Mouse (Mus musculus) forebrain, postnatal 0 days (tissue): ENCODE measurements around the gene Cabp2. TPM values are rescaled to one million over a fixed set of nuclear protein-coding genes. Genes with fewer than 3 reads are reported as not detected.

Source experiments
- ATAC-seq: fragments of 200-750 bp; cut with Nextera tagmentation; 2 replicates; pipeline ENCODE4 v1.8.0; 2017; ENCODE audit warnings: mild to moderate bottlenecking, moderate library complexity
- DNase-seq: peaks from one replicate; pipeline ENCODE4 v3.0.0-alpha.2; 2015
- H3K27ac ChIP-seq: fragments of 300-500 bp; sonication (generic); 2 replicates; pipeline ENCODE4 v1.5.1; 2014; ENCODE audit warnings: low read depth, mild to moderate bottlenecking, antibody characterized with exemption, low read length, moderate library complexity, mixed read lengths
- H3K27me3 ChIP-seq: fragments of 300-500 bp; sonication (generic); 2 replicates; pipeline ENCODE4 v1.6.1; 2014; ENCODE audit warnings: mild to moderate bottlenecking, low read length, mixed read lengths; ENCODE audit not compliant: insufficient read depth
- H3K36me3 ChIP-seq: fragments of 300-500 bp; sonication (generic); 2 replicates; pipeline ENCODE4 v1.6.1; 2014; ENCODE audit warnings: mild to moderate bottlenecking, moderate library complexity; ENCODE audit not compliant: insufficient read depth
- H3K4me1 ChIP-seq: fragments of 300-500 bp; sonication (generic); 2 replicates; pipeline ENCODE4 v1.6.1; 2014; ENCODE audit warnings: antibody characterized with exemption; ENCODE audit not compliant: insufficient read depth
- H3K4me2 ChIP-seq: fragments of 300-500 bp; sonication (generic); 2 replicates; pipeline ENCODE4 v1.6.1; 2014; ENCODE audit warnings: low read depth, mild to moderate bottlenecking, moderate library complexity
- H3K4me3 ChIP-seq: fragments of 300-500 bp; sonication (generic); 2 replicates; pipeline ENCODE4 v1.5.1; 2014; ENCODE audit warnings: low read depth, low read length, mixed read lengths
- H3K9ac ChIP-seq: fragments of 300-500 bp; sonication (generic); 2 replicates; pipeline ENCODE4 v1.6.1; 2014; ENCODE audit warnings: mild to moderate bottlenecking
- H3K9me3 ChIP-seq: fragments of 300-500 bp; sonication (generic); 2 replicates; pipeline ENCODE4 v1.6.1; 2016; ENCODE audit warnings: low read length
- CTCF ChIP-seq: sonication (generic); IDR thresholded peaks from 2 replicates; pipeline ENCODE4 v1.5.1; 2016; ENCODE audit warnings: antibody characterized with exemption, control low read depth, low read depth
- WGBS: fragments of 180-500 bp; shearing (Covaris S2); extraction: QIAGEN DNeasy Blood & Tissue Kit; methylation state at CpG from one replicate; pipeline ENCODE4 v1.1.7; 2014; 5-methylcytosine and 5-hydroxymethylcytosine counted together
- polyA plus RNA-seq: library from polyadenylated mRNA; unstranded; fragments of >200 nt; fragmentation: Nextera tagmentation; extraction: Ambion mirVana; gene quantifications from 2 replicates; pipeline ENCODE4 v1.2.1, GENCODE M21; 2015
- total RNA-seq: library from RNA; depleted of rRNA; stranded (reverse); fragments of >200 nt; gene quantifications from 2 replicates; pipeline ENCODE4 v1.2.3, GENCODE M21; 2014

The Cabp2 gene
- total and polyA plus RNA-seq, 2 experiments from 2014 or later: not detected

DNA sequence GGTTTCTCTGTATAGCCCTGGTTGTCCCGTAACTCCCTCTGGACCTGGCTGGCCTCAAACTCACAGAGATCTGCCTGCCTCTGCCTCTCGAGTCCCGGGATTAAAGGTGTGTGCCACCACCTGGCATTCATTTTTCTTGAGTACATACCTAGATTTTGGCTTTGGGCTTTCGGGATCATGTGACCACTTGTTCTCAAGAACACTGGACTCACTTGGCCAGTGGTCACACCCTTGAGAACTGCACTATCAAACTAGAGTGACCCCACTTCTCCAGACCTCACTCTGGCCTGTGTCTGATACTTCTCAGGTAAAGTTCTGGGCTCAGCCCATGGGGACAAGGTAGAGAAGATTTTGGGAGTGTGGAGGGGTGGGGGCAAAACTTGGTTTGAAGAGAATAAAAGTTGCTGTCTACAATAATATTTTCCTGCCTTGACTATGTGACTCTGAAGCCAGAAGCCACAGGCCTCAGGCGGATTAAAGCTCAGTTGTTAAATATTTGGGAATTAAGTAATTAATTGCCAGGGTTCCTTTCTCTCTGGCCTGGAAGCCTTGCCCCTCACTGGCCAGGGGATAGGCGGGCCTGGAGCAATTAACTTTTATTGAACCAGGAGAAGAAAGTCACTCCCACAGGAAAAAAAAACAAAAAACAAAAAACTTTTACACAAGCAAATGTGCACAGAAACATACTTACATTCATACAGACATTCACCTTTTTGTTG is 8.5 kb upstream of the Cabp2 start:
- TF ChIP-seq CTCF: no peak
- ATAC-seq: no peak
- Histone ChIP-seq H3K4me2 (no peak overlapping the region), H3K27me3 (no peaks in the 10 kb centered on the region), H3K27ac (no peak overlapping the region), H3K9me3 (no peaks in the 10 kb centered on the region), H3K36me3 (no peaks in the 10 kb centered on the region), H3K9ac (no peak overlapping the region), H3K4me3 (no peak overlapping the region), H3K4me1 (no peaks in the 10 kb centered on the region)
- no peak for DNase-seq
- 85% methylated on average over 6 of the region's 6 CpGs for WGBS

DNA sequence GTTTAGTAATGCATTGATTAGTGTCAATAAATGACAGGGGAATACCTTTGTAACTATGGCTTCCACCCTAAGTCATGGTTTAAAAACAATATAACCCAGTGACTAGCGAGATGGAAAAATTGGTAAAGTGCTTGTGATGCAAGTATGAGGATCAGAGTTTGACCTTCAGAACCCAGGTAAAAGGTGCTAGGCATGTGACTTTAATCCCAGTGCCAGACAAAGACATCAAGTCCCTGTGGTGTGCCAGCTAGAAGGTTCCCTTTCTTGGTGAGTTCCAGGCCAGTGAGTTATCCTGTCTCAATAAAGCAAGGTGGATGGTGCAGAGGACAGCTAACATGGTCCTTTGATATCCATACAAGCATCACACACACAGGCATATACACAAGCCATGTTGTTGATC is 5.8 kb upstream of the Cabp2 start:
- no peak for DNase-seq
- TF ChIP-seq CTCF: no peak
- no peaks in the 10 kb centered on the region for H3K9me3 ChIP-seq
- no peaks in the 10 kb centered on the region for H3K27me3 ChIP-seq
- WGBS: 83% methylated on average over 1 of the region's 1 CpGs
- H3K4me2 ChIP-seq: no peak overlapping the region
- no peak overlapping the region for H3K27ac ChIP-seq
- no peak overlapping the region for H3K9ac ChIP-seq
- no peak overlapping the region for H3K4me3 ChIP-seq
- H3K4me1 ChIP-seq: no peaks in the 10 kb centered on the region
- no peak for ATAC-seq
- no peaks in the 10 kb centered on the region for H3K36me3 ChIP-seq

DNA sequence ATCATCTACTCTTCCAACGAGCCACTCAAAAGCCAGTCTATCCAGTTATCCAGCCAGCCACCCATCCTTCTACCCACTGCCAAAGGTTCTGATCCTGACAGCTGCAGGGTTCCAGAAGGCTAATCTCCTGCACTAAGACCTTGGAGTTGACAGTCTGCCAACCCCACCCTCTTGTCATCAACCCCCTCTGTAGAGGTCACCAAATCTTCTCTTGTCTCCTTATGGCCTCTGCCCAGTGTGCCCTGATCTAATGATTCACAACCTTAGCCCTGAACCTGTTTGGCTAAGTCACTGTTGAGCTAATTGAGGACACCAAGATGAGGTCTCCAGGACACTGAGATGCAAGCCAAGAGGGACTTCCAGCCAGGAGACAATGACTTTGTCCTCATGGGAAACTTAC is 1.8 kb upstream of the Cabp2 start:
- no peak for DNase-seq
- 84% methylated on average over 1 of the region's 1 CpGs for WGBS

DNA sequence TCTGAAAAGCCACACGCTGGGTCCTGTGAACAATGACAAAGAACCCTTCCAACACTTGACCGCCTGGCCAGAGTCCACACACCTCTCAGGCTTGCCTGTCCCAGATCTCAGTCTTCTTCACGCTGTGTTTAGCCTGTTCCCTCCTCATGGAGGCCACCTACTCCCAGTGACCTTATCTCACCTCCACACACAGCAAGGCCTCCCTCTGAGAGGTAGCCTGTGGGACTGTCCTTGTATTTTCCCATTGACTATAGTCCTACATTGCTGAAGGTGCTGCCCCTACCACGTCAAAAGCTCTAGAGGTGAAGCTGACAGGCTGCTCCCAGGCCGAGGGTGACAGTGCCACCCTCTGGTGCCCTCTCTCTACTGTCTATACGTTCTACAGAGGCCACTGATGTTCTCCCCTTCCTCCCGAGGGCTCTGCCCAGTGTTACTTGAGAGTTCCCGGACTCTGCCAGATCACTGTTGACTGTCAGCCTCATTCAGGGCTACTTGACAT is 818 bp upstream of the Cabp2 start:
- ATAC-seq: no peak
- WGBS: 66% methylated on average over 8 of the region's 8 CpGs
- no peak for TF ChIP-seq CTCF

More for the DNA sequence above, 1.8 kb upstream of the Cabp2 start:
- Histone ChIP-seq H3K9me3 (no peaks in the 10 kb centered on the region), H3K9ac (no peak overlapping the region), H3K27ac (no peak overlapping the region), H3K27me3 (no peaks in the 10 kb centered on the region), H3K4me3 (no peak overlapping the region), H3K4me1 (no peaks in the 10 kb centered on the region), H3K36me3 (no peaks in the 10 kb centered on the region), H3K4me2 (no peak overlapping the region)
- no peak for ATAC-seq
- TF ChIP-seq CTCF: no peak

DNA sequence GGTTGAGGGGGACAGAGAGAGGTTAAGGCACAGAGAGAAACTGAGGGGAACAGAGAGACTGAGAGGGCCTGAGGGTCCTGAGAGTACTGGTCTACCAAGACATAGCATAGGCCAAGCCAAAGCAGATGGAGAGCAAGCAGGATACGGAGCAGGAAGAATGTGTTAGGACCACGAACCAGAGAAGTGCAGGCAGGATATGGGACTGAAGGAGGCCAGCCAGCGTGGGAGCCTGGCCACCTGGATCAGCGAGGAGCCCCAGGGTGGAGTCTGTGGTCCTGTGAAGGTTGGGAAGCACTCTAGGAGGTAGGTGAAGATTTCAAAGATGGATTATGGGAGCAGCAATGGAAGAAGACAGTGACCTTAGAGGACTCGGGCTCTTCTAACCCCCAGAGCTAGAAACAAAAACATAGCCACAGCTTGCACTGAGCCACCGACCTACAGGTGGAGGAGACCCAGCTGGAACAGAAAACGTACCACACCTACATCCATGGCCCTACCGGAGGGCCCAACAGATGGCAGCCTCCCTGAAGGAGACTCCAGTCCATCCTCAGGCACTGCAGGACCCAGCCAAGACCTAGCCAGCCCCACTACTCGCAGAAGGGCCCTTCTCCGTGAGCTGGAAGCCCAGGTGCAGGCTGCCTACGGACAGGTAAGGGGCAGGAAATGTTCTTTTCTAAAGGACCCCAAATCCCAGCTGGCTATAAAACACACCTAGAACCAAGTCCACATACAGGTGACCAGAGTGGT is 1.0 kb downstream of the Cabp2 start:
- Histone ChIP-seq H3K9ac (no peak overlapping the region), H3K27me3 (no peaks in the 10 kb centered on the region), H3K36me3 (no peaks in the 10 kb centered on the region), H3K9me3 (no peaks in the 10 kb centered on the region), H3K4me2 (no peak overlapping the region), H3K27ac (no peak overlapping the region), H3K4me1 (no peaks in the 10 kb centered on the region), H3K4me3 (no peak overlapping the region)
- 83% methylated on average over 11 of the region's 11 CpGs for WGBS
- ATAC-seq (no peak), DNase-seq (no peak)
- no peak for TF ChIP-seq CTCF

More for the DNA sequence above, 818 bp upstream of the Cabp2 start:
- H3K27me3 ChIP-seq: no peaks in the 10 kb centered on the region
- H3K36me3 ChIP-seq: no peaks in the 10 kb centered on the region
- H3K4me3 ChIP-seq: no peak overlapping the region
- no peak overlapping the region for H3K9ac ChIP-seq
- no peak overlapping the region for H3K4me2 ChIP-seq
- no peaks in the 10 kb centered on the region for H3K4me1 ChIP-seq
- no peaks in the 10 kb centered on the region for H3K9me3 ChIP-seq
- no peak overlapping the region for H3K27ac ChIP-seq
- DNase-seq: no peak

DNA sequence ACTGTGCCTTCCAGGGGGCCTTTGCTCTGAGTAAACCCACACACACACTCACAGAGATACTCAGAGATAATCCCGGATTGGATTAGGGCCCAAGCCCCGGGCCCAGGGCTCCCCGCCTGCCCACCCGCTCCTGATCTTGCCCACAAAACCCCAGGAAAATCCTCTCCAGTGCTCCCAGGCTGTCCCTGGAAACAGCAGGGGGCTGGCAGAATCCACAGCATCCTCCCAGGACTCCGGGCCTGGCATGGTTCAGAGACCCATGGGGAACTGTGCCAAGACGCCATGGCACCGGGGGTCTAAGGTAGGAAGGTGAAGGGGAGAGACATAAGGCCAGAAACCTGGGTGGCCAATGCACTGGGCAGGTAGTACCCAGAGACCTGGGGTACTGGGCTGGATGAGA is 1.9 kb downstream of the Cabp2 start:
- Histone ChIP-seq H3K4me3 (no peak overlapping the region), H3K27me3 (no peaks in the 10 kb centered on the region), H3K27ac (no peak overlapping the region), H3K4me2 (no peak overlapping the region), H3K36me3 (no peaks in the 10 kb centered on the region), H3K4me1 (no peaks in the 10 kb centered on the region), H3K9me3 (no peaks in the 10 kb centered on the region), H3K9ac (no peak overlapping the region)
- ATAC-seq (no peak), DNase-seq (no peak)
- TF ChIP-seq CTCF: no peak
- WGBS: 73% methylated on average over 7 of the region's 7 CpGs

DNA sequence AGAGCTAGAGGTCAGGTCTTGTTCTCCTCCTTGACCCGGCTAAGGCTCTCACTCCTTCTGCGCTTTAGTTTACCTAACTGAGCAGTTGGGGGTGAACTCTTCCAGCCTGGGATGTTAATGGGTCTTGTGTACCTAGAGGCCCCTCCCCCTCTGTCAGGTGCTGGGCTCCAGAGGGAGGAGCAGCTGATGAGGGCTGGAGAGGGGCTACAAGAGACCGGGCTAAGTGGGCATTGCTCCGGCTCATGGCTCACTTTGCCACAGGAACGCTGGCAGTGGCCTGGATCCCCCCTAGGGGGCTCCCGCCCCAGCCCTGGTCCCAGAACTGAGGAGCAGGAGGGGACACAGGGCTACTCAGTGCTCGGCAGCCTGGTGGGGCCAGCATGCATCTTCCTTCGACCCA is 2.4 kb downstream of the Cabp2 start:
- Histone ChIP-seq H3K4me2 (no peak overlapping the region), H3K36me3 (no peaks in the 10 kb centered on the region), H3K27me3 (no peaks in the 10 kb centered on the region), H3K4me3 (no peak overlapping the region), H3K4me1 (no peaks in the 10 kb centered on the region), H3K27ac (no peak overlapping the region), H3K9ac (no peak overlapping the region), H3K9me3 (no peaks in the 10 kb centered on the region)
- no peak for DNase-seq
- TF ChIP-seq CTCF: no peak
- ATAC-seq: no peak
- WGBS: 34% methylated on average over 8 of the region's 8 CpGs
